Mouse (Mus musculus) G1E (cell line): ENCODE data around the gene Pygm.

Source experiments
- CTCF ChIP-seq: IDR thresholded peaks from 2 replicates; pipeline ENCODE4 v1.5.1; 2012; ENCODE audit warnings: low read depth, low read length, inconsistent platforms, mixed read lengths
- GATA1 ChIP-seq: IDR thresholded peaks from 2 replicates; pipeline ENCODE4 v1.6.1; 2012; ENCODE audit warnings: borderline replicate concordance, low read length, inconsistent platforms, mixed read lengths

GRCm38 (mm10) chr19:6415454-6415853 is 31.3 kb downstream of the Pygm start:
- TF ChIP-seq GATA1 (no peak), CTCF (no peak)
